Mouse (Mus musculus): Measurements from ENCODE around the gene Rdh7. TPM values are rescaled to one million over a fixed set of nuclear protein-coding genes. Genes with fewer than 3 reads are reported as not detected.
"Not testable (repeated sequence)": the region's sequence is repeated elsewhere in the genome, so short reads cannot be mapped to it uniquely, and the experiment has no call there.

The Rdh7 gene
- 4.1 and 38.5 TPM in 2 replicates for polyA plus RNA-seq (2012; rRNA removed)

- DNase-seq (ENCODE audit: low read depth, low spot score): no peak
Measured at GRCm38 (mm10) chr10:127888605-127889004, at the start of gene Rdh7. Gene Rdh7 (minus strand): TSS chr10:127888817.

GRCm38 (mm10) chr10:127937428-127938010 lies 48.9 kb upstream of the Rdh7 start:
- 2% methylated on average over 2 of the region's 2 CpGs for WGBS
- no peak for DNase-seq (ENCODE audit: low read depth, low spot score)

DNA sequence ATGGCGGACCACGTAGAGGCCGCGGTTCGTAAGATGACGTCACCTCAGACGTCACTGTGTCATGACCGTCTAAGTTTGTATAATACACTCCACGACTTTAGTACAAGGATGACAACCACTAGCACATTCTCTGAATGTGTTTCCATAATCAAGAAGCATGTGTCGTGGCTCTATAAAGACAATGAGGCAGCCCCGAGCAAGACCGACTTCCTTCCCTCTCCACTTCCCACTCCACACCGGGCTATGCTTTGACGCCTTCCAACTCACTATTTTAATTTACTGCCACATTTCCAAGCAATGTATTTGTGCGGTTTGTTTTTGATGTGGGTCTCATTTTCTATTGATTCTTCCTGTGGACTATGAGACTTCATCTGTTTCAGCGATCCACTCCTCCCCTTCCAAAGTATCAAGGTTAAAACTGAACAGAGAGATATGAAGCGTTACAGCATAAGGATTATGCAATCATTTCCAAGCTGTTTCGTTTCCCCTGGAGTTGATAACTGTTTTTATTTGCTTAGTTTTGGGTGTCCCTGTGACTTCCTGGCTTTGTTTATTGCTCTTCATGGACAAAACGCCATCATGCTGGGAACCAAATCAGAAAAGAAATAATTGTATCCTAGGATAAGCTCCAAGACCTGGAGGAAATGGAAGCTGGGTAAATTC lies 48.3 kb upstream of the Rdh7 start:
- DNase-seq (ENCODE audit: low read depth, low spot score): no peak
- 48% methylated on average over 19 of the region's 19 CpGs for WGBS

DNA sequence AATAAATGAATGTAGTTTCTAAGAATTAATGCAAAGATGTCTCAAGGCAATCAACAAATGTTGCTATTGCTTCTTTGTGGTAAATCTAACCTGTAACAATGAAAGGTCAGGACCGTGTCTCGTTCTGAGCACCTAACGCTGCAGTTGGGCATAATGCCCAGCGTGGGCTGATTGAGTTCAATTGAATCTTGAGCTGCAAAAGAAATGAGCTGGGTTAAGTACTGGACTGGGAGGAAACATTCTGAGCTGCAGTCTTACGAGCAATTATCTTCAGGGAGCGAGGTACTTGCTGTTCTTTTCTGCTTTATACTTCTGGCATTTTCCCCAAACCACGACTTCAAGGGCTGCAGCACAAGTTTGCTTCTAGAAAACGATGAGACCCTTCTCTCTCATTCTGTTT lies 47.7 kb upstream of the Rdh7 start:
- no peak for DNase-seq (ENCODE audit: low read depth, low spot score)
- WGBS: 62% methylated on average over 8 of the region's 8 CpGs

- no peak for DNase-seq (ENCODE audit: low read depth, low spot score)
- WGBS: 65% methylated on average over 8 of the region's 8 CpGs
Measured at GRCm38 (mm10) chr10:127932290-127932926, 43.8 kb upstream of the Rdh7 start.

DNA sequence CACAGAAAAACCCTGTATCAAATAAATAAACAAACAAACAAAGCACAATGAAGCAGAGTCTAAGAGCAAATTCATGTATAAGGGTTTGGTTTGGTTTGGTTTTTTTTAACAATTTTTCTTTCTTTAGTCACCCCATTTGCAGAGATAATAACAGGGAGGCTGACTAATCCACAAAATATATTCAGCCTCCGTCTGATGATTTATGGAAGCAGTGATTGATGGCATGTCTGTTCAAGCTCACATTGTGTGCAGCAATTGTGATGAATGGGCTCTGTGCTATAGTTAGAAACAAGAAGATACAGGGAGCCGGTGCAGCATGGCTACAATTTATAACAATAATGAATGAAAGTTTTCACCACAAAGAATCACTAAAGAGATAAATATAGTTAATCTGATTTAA lies 39.1 kb upstream of the Rdh7 start:
- DNase-seq (ENCODE audit: low read depth, low spot score): no peak
- 78% methylated on average over 2 of the region's 2 CpGs for WGBS

DNA sequence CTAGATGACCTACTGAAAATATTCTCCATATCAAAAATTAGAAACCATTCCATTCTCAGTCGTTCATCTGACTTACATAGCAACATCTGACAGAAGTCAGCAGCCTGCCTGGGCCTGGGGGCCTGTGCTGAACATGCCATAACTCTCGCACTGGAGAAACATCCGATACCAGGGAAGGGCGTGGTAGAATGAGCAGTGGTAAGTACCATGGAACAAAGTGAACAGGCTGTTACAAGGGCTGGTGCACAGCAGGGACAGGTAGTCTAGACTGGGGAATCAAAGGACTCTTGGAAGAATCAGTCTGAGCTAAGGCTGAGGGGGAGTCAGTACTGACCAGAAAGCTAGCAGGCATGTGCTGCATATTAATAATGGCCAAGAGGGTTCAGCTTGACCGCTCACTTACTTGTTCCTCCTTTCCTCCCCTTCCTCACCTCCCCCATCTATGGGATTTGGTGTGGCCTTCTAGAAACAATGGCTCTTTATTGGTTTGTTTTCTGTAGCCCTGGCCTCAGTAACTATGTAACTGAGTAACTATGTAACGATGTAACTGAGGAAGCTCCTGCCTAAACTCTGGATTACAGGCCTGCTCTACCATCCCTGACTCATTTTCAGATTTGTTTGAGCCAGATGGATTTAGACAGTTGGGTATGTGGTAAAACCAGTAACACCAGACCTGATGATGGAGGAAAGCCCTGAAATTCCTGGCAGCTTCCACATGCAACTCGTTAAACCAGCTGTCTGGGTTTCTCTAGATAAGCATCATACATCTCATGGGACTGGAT lies 36.2 kb upstream of the Rdh7 start:
- WGBS: 31% methylated on average over 7 of the region's 7 CpGs
- peak; percentile 56 for DNase-seq (ENCODE audit: low read depth, low spot score)

- no peak for DNase-seq (ENCODE audit: low read depth, low spot score)
- 84% methylated on average over 8 of the region's 8 CpGs for WGBS
Measured at GRCm38 (mm10) chr10:127923024-127923423, 34.4 kb upstream of the Rdh7 start.

DNA sequence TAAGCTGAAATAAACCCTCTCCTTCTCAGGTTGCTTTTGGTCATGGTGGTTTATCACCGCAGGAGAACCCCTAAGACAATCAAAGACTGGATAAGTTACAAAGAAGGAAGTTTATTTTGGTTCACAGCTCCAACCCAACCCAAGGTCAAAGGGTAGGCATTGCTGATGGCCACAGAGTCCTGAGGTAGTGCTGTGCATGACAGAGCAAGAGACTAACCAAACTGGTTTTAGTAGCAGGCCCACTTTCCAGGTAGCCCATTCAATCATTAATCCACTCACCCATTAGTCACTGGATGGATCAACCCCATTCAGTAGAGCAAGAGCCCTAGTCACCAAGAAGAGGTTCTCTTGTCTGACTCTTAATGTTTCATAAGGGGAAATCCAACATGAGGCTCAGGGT lies 33.6 kb upstream of the Rdh7 start:
- 29% methylated on average over 1 of the region's 1 CpGs for WGBS
- DNase-seq (ENCODE audit: low read depth, low spot score): no peak

- WGBS: 96% methylated on average over 5 of the region's 5 CpGs
- DNase-seq (ENCODE audit: low read depth, low spot score): no peak
Measured at GRCm38 (mm10) chr10:127917651-127918050, 29.0 kb upstream of the Rdh7 start.

DNA sequence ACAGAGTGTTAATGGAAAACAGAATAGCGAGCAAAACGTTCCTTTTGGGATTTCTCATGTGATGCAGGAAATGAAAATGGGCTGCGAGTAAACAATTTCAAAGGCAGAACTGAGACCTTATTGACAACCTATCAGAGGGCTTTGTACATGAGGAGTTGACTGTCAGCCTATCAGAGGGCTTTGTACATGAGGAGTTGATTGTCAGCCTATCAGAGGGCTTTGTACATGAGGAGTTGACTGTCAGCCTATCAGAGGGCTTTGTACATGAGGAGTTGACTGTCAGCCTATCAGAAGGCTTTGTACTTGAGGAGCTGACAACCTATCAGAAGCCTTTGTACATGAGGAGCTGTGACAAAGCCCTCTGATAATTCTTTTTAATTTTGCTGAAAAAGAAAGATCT lies 28.6 kb upstream of the Rdh7 start:
- DNase-seq (ENCODE audit: low read depth, low spot score): not testable (repeated sequence)
- 90% methylated on average over 3 of the region's 3 CpGs for WGBS

- no peak for DNase-seq (ENCODE audit: low read depth, low spot score)
- 98% methylated on average over 1 of the region's 1 CpGs for WGBS
Measured at GRCm38 (mm10) chr10:127915578-127915977, 27.0 kb upstream of the Rdh7 start.

- no peak for DNase-seq (ENCODE audit: low read depth, low spot score)
Measured at GRCm38 (mm10) chr10:127907386-127907951, 18.9 kb upstream of the Rdh7 start.

GRCm38 (mm10) chr10:127906138-127906537 lies 17.5 kb upstream of the Rdh7 start:
- WGBS: 89% methylated on average over 2 of the region's 2 CpGs
- no peak for DNase-seq (ENCODE audit: low read depth, low spot score)

DNA sequence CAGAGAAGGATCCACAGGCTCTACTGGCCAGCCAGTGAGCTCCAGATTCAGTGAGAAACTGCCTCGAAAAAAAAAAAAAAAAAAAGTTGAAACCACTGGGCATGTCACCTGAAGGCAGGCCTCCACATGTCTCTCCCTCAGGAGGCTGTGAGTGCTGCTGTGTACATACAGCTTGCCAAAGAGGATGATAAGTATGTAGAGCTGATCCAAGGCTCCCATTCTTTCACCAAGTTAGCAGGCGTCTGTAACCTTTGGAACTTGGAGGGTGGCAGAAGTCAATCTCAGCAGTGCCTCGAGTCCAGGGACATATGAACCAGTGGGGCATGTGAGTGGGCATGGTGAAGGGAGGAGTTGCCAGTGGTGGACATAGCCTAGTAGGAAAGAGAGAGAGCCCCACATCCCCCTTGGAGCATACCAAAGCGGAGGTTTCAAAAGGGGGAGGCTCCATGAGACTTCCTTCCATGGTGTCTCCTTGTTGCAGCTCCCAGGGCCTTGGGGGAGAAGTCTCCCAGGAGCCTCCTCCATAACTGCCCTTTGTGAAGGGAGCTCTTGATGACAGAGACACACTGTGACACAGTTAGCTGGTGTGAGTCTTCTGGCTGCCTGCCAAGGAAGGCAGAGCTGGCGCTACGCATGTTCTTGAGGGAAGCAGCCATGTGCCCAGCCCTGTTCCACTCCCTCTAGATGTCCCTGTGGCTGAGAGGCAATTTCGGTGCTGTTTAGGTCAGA lies 16.3 kb upstream of the Rdh7 start:
- 26% methylated on average over 7 of the region's 7 CpGs for WGBS
- DNase-seq (ENCODE audit: low read depth, low spot score): no peak

DNA sequence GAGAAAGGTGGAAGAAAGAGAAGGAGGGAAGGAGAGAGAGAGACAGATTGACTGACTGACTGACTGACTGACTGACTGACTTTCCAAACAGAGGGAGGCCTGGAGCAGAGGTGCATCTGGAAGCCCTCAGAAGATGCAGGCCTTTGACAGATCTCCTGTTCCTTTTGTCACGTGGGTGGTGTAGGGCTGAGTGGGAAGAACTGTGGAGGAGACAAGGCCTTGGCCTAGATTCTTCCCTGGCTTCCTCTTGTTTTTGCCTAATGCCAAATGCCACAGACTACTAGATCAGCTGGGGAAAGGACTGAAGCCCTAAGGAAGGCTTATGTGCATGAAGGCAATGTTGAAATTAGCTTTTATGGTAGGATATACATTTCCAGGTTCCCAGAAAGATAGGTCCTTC lies 14.5 kb upstream of the Rdh7 start:
- WGBS: 93% methylated on average over 1 of the region's 1 CpGs

DNA sequence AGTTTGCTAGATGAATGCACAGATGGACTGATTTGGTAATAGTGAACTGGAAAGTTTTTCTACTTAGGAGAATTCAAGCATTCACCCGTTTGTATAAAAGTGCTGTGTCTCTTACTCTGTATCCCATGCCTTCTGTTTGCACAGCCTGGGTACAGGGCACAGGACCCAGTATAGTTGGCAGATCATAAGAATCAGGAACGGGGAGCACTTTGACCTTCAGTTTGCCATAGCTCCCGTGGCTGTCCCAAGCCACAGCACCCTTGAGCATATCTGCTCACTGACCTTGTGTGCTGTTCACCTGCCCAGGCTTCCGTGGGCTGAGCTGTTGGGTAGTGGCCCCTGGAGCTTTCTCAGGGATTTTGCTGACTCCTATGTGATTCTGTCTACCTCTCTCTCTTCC lies 13.1 kb upstream of the Rdh7 start:
- WGBS: 32% methylated on average over 4 of the region's 4 CpGs
- DNase-seq (ENCODE audit: low read depth, low spot score): no peak

More for the DNA sequence above, 14.5 kb upstream of the Rdh7 start:
- no peak for DNase-seq (ENCODE audit: low read depth, low spot score)

DNA sequence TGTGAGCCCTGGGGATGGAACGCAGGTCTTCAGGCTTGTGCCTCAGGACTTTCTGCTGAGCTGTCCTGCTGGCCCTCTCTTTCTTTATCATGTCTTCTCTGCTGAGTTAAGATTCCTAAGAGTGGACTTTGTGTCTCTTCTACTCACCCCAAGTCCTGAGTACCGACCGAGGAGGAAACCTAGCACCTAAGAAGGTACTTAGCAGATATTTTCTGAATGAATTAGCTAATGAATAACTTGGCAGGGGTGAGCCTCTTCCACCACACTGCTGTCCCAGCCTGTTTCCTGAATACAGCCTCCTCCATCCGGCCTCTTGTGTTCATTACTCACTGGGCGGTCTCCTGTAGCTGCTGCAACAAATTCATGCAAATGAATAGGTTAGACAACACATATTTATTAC lies 11.2 kb upstream of the Rdh7 start:
- no peak for DNase-seq (ENCODE audit: low read depth, low spot score)
- WGBS: 31% methylated on average over 5 of the region's 5 CpGs

DNA sequence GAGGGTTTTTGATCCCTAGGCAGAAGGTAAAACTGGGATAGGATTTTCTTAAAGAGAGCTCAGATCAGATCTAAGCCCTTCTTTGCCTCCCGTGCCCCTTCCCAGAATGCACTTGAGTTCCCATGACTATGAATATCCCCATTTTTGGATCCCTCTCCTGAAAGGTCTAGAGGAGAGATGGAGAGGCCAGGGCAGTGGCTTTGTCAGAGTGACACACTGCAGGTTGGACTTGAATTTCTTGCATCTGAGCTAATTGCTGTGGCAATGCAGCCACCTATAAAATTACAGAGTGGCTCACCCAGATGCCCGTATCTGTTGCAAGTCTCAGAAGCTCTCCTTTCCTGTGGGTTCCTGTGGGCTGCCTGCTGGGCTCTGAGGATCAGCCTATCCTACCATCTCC lies 9.6 kb upstream of the Rdh7 start, which contains the start of gene Sdr9c7:
Gene Sdr9c7 (plus strand): TSS at position 301 of the 400 bp plus-strand sequence.
- 60% methylated on average over 2 of the region's 2 CpGs for WGBS

More for the DNA sequence above, 9.6 kb upstream of the Rdh7 start, which contains the start of gene Sdr9c7:
- DNase-seq (ENCODE audit: low read depth, low spot score): no peak
